Mouse (Mus musculus): Measurements from ENCODE around the gene Nme7.

GRCm38 (mm10) chr1:164451346-164451745 lies 147.4 kb downstream of the Nme7 start:
- TF ChIP-seq POLR2A (IDR thresholded peaks at IDR 0.05; ENCODE audit: insufficient read depth, low read depth, low read length) (no peak), CTCF (IDR thresholded peaks at IDR 0.05) (no peak)
